Mouse (Mus musculus) CH12.LX (cell line): ENCODE measurements at regions not wholly inside any gene's neighbourhood (a gene's known extent, or its start where the extent isn't known, plus 50 kb on each side); places are given as distances from the start of the nearest gene placed in this dataset.

Experiments used
- DNase-seq: peaks from one replicate; pipeline ENCODE4 v3.0.0-alpha.2; 2013; ENCODE audit errors: extremely low read depth
- H3K27ac ChIP-seq: 2 replicates; pipeline ENCODE4 v1.5.1; 2012; ENCODE audit warnings: low read depth, mild to moderate bottlenecking, control low read depth, moderate library complexity; ENCODE audit not compliant: insufficient read depth
- H3K27me3 ChIP-seq: replicated peaks from 2 replicates; pipeline ENCODE3; 2012; ENCODE audit warnings: inconsistent platforms
- H3K36me3 ChIP-seq, 2 experiments: replicated peaks in 1 of 2; 2 replicates each; pipeline versions ENCODE3 to v1.6.1; 2012; ENCODE audit warnings: inconsistent platforms in 1 of 2, low read length in 1 of 2, mild to moderate bottlenecking in 1 of 2, mixed read lengths in 1 of 2, moderate library complexity in 1 of 2; ENCODE audit not compliant: control insufficient read depth in 1 of 2, insufficient read depth in 1 of 2
- H3K4me1 ChIP-seq, 2 experiments: 2 replicates each; pipeline ENCODE4 v1.6.1; 2012; ENCODE audit warnings: inconsistent platforms in 1 of 2, moderate library complexity in 1 of 2; ENCODE audit not compliant: insufficient read depth in 2 of 2, control insufficient read depth in 1 of 2
- H3K4me2 ChIP-seq: 2 replicates; pipeline ENCODE4 v1.6.1; 2012; ENCODE audit warnings: low read depth, mild to moderate bottlenecking, control low read depth; ENCODE audit not compliant: poor library complexity, insufficient read depth, severe bottlenecking
- H3K4me3 ChIP-seq, 3 experiments: fragments of 150-350 bp in 1 of 3; sonication (generic) in 1 of 3; replicated peaks in 1 of 3; 2 replicates each; pipeline versions ENCODE3 to v1.5.1; 2011 to 2012; ENCODE audit warnings: low read depth in 2 of 3, low read length in 2 of 3, mild to moderate bottlenecking in 2 of 3, moderate library complexity in 2 of 3, control low read depth in 1 of 3, improper control_type of control experiment in 1 of 3, inconsistent platforms in 1 of 3, mixed read lengths in 1 of 3; ENCODE audit not compliant: poor library complexity in 1 of 3
- H3K79me2 ChIP-seq: replicated peaks from 2 replicates; pipeline ENCODE4 v1.6.1; 2012; ENCODE audit warnings: mild to moderate bottlenecking, moderate library complexity; ENCODE audit not compliant: control insufficient read depth, poor library complexity, insufficient read depth, severe bottlenecking; ENCODE audit errors: extremely low read depth
- H3K9ac ChIP-seq: 2 replicates; pipeline ENCODE4 v1.6.1; 2012; ENCODE audit warnings: low read depth, mild to moderate bottlenecking, control low read depth, moderate library complexity; ENCODE audit not compliant: insufficient read depth
- H3K9me3 ChIP-seq: replicated peaks from 2 replicates; pipeline ENCODE3; 2012; ENCODE audit warnings: low read length, inconsistent platforms, mixed read lengths
- BHLHE40 ChIP-seq: IDR thresholded peaks from 2 replicates; pipeline ENCODE4 v1.6.1; 2011; ENCODE audit warnings: mild to moderate bottlenecking, low read depth, low read length, improper control_type of control experiment
- CHD1 ChIP-seq: IDR thresholded peaks from 2 replicates; pipeline ENCODE4 v1.6.1; 2012; ENCODE audit warnings: low read depth, low read length, improper control_type of control experiment, inconsistent platforms
- CHD2 ChIP-seq: IDR thresholded peaks from 2 replicates; pipeline ENCODE4 v1.6.1; 2011; ENCODE audit warnings: low read length, improper control_type of control experiment
- CTCF ChIP-seq, 2 experiments: IDR thresholded peaks in 1 of 2; conservative IDR thresholded peaks in 1 of 2; 2 replicates each; pipeline ENCODE4 v1.5.1; 2011 to 2012; ENCODE audit warnings: low read depth in 2 of 2, low read length in 2 of 2, improper control_type of control experiment in 1 of 2, inconsistent platforms in 1 of 2, mild to moderate bottlenecking in 1 of 2, moderate library complexity in 1 of 2
- E2F4 ChIP-seq: IDR thresholded peaks from 2 replicates; pipeline ENCODE4 v1.6.1; 2011; ENCODE audit warnings: low read depth, low read length, improper control_type of control experiment; ENCODE audit not compliant: insufficient replicate concordance
- EP300 ChIP-seq: IDR thresholded peaks from 2 replicates; pipeline ENCODE4 v1.6.1; 2011; ENCODE audit warnings: low read length, improper control_type of control experiment
- ETS1 ChIP-seq: conservative IDR thresholded peaks from 2 replicates; pipeline ENCODE4 v1.6.1; 2012; ENCODE audit warnings: low read depth, mild to moderate bottlenecking, inconsistent platforms, low read length, improper control_type of control experiment, moderate library complexity
- GABPA ChIP-seq: IDR thresholded peaks from 2 replicates; pipeline ENCODE4 v1.6.1; 2012; ENCODE audit warnings: low read depth, low read length, improper control_type of control experiment, inconsistent platforms; ENCODE audit not compliant: insufficient replicate concordance
- IRF4 ChIP-seq: IDR thresholded peaks from 2 replicates; pipeline ENCODE4 v1.6.1; 2014; ENCODE audit warnings: low read depth, mild to moderate bottlenecking, inconsistent platforms, low read length, improper control_type of control experiment
- JUN ChIP-seq: IDR thresholded peaks from 2 replicates; pipeline ENCODE4 v1.6.1; 2011; ENCODE audit warnings: low read depth, mild to moderate bottlenecking, low read length, improper control_type of control experiment, moderate library complexity; ENCODE audit not compliant: insufficient read depth
- KAT2A ChIP-seq: IDR thresholded peaks from 2 replicates; pipeline ENCODE4 v1.6.1; 2012; ENCODE audit warnings: low read length, improper control_type of control experiment, inconsistent platforms; ENCODE audit not compliant: insufficient replicate concordance
- MAFK ChIP-seq: IDR thresholded peaks from 2 replicates; pipeline ENCODE4 v1.6.1; 2011; ENCODE audit warnings: low read length, improper control_type of control experiment; ENCODE audit not compliant: insufficient replicate concordance
- MAZ ChIP-seq: IDR thresholded peaks from 2 replicates; pipeline ENCODE4 v1.6.1; 2012; ENCODE audit warnings: low read depth, mild to moderate bottlenecking, inconsistent platforms, low read length, improper control_type of control experiment, moderate library complexity
- MXI1 ChIP-seq: IDR thresholded peaks from 2 replicates; pipeline ENCODE4 v1.6.1; 2011; ENCODE audit warnings: mild to moderate bottlenecking, low read depth, low read length, improper control_type of control experiment
- MYC ChIP-seq: IDR thresholded peaks from 2 replicates; pipeline ENCODE4 v1.6.1; 2011; ENCODE audit warnings: low read depth, mild to moderate bottlenecking, improper control_type of control experiment, low read length
- NELFE ChIP-seq: IDR thresholded peaks from 2 replicates; pipeline ENCODE4 v1.6.1; 2011; ENCODE audit warnings: low read depth, low read length, improper control_type of control experiment
- NRF1 ChIP-seq: IDR thresholded peaks from 2 replicates; pipeline ENCODE4 v1.6.1; 2014; ENCODE audit warnings: low read depth, mild to moderate bottlenecking, inconsistent platforms, low read length, improper control_type of control experiment, moderate library complexity
- PAX5 ChIP-seq: IDR thresholded peaks from 2 replicates; pipeline ENCODE4 v1.6.1; 2012; ENCODE audit warnings: low read length, inconsistent platforms, mixed read lengths
- SIN3A ChIP-seq: IDR thresholded peaks from 2 replicates; pipeline ENCODE4 v1.6.1; 2012; ENCODE audit warnings: low read length, improper control_type of control experiment, inconsistent platforms
- SMC3 ChIP-seq: IDR thresholded peaks from 2 replicates; pipeline ENCODE4 v1.6.1; 2011; ENCODE audit warnings: low read depth, low read length, improper control_type of control experiment
- UBTF ChIP-seq: IDR thresholded peaks from 2 replicates; pipeline ENCODE4 v1.6.1; 2012; ENCODE audit warnings: low read depth, mild to moderate bottlenecking, inconsistent platforms, low read length, improper control_type of control experiment, moderate library complexity
- USF1 ChIP-seq: IDR thresholded peaks from 2 replicates; pipeline ENCODE4 v1.6.1; 2014; ENCODE audit warnings: low read depth, mild to moderate bottlenecking, inconsistent platforms, low read length, improper control_type of control experiment
- ZC3H11A ChIP-seq: IDR thresholded peaks from 2 replicates; pipeline ENCODE4 v1.6.1; 2012; ENCODE audit warnings: low read depth, mild to moderate bottlenecking, inconsistent platforms, low read length, improper control_type of control experiment
- ZKSCAN1 ChIP-seq: IDR thresholded peaks from 2 replicates; pipeline ENCODE4 v1.6.1; 2012; ENCODE audit warnings: low read depth, inconsistent platforms, low read length, improper control_type of control experiment, borderline replicate concordance
- ZMIZ1 ChIP-seq: IDR thresholded peaks from 2 replicates; pipeline ENCODE4 v1.6.1; 2012; ENCODE audit warnings: low read depth, mild to moderate bottlenecking, inconsistent platforms, low read length, improper control_type of control experiment
- dilution Hi-C: fragments of 300-500 bp; cut with MboI; formaldehyde crosslinking; loops from 2 replicates; pipeline ENCODE4 v1.14.3; 2020; ENCODE audit warnings: low sequenced_read_pairs; ENCODE audit not compliant: extremely low pct_unique_long_range_greater_than_20kb, extremely low pct_ligation_motif_present
- in situ Hi-C: fragments of 300-500 bp; cut with MboI; formaldehyde crosslinking; loops from 3 replicates; pipeline ENCODE4 v1.14.3; 2019; ENCODE audit warnings: low sequenced_read_pairs, low pct_ligation_motif_present, low pct_unique_long_range_greater_than_20kb, mixed read lengths

DNA sequence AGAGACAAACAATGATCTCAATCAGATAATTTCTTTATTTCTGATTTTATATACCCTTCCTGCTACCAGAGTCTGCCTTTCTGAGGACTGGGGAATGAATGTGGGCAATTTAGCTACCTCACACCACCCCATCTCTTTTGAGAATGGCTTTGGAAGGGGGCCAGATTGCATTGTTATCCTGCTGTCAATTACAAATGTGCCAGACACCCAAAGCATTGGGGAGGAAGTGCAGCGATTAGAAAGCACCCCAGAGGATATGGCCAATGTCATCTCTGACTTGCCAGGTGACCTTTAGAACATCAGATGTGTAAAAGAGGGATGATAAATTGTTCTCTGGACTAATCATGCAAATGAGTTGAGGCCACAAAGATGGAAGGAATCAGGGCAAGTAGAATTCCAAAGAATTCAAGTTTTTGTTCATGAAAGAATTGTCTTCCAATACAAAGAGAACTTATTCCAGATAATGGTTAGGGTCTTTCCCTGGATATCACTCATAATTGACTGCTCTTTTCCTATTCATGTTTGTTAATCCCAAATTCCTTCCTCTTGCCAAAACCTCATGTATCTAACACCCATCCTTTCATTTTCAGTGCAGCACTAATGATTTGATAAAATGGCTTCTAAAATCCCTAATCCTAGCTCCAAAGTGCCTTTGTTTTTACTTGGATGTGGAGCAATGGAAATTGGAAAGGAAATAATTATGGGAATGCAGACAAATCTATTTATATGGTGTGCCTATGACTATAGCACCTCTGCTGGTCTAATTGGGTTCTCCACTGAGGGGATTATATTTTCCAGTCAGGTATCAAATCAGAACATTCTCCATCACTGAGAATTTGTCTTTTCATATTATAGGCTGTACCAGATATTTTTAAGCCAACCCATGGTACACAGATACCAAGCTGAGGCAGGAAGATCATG, 89.1 kb upstream of the Chl1 start:
- DNase-seq, result no peak
- Histone ChIP-seq H3K27me3 (no peaks in the 10 kb centered on the region), H3K79me2 (no peaks in the 10 kb centered on the region), H3K36me3 (no peaks in the 10 kb centered on the region), H3K27ac (no peak overlapping the region), H3K9me3 (peaks cover 35% of the 10 kb centered on the region), H3K4me3 (no peak overlapping the region), H3K4me1 (no peaks in the 10 kb centered on the region), H3K4me2 (no peak overlapping the region), H3K9ac (no peak overlapping the region)
- in situ Hi-C loops, result no loop called here
- dilution Hi-C loops, result no loop called here
- TF ChIP-seq USF1 (no peak), UBTF (no peak), MAZ (no peak), NRF1 (no peak), ETS1 (no peak), PAX5 (no peak), ZC3H11A (no peak), SMC3 (no peak), CHD2 (no peak), EP300 (no peak), BHLHE40 (no peak), CHD1 (no peak), NELFE (no peak), ZKSCAN1 (no peak), E2F4 (no peak)

GRCm38 (mm10) chr6:103430933-103431594, 79.3 kb upstream of the Chl1 start:
- Histone ChIP-seq H3K36me3 (no peaks in the 10 kb centered on the region), H3K27me3 (no peaks in the 10 kb centered on the region), H3K27ac (no peak overlapping the region), H3K4me3 (no peak overlapping the region), H3K79me2 (no peaks in the 10 kb centered on the region), H3K9ac (no peak overlapping the region), H3K4me2 (no peak overlapping the region), H3K4me1 (no peaks in the 10 kb centered on the region), H3K9me3 (peaks cover 29% of the 10 kb centered on the region)
- no peak for DNase-seq
- TF ChIP-seq SMC3 (no peak), ZKSCAN1 (no peak), IRF4 (no peak), USF1 (no peak), CTCF (conservative IDR thresholded peaks at IDR 0.05 in 1 of 2, IDR thresholded peaks at IDR 0.05 in 1 of 2; ENCODE audit: low read depth in 2 of 2, low read length in 2 of 2) (no peak), GABPA (no peak), MAZ (no peak), ZMIZ1 (no peak), KAT2A (no peak), MYC (no peak), MAFK (no peak), JUN (no peak), CHD2 (no peak), MXI1 (no peak), SIN3A (no peak), BHLHE40 (no peak), ETS1 (no peak), NRF1 (no peak)
- in situ Hi-C loops, result no loop called here
- dilution Hi-C loops, result no loop called here
